Mouse (Mus musculus): ENCODE measurements at regions not wholly inside any gene's neighbourhood (a gene's known extent, or its start where the extent isn't known, plus 50 kb on each side); places are given as distances from the start of the nearest gene placed in this dataset.
A peak's percentile ranks its signal among the peaks of the same experiment; 100 is the strongest.

- no peak for DNase-seq (ENCODE audit: low read depth, low spot score)
- no peaks in the 10 kb centered on the region for H3K36me3 ChIP-seq (ENCODE audit: control insufficient read depth, insufficient read depth, low read length, poor library complexity, severe bottlenecking)
- H3K9me3 ChIP-seq (ENCODE audit: control insufficient read depth, insufficient read depth, low read depth, low read length): no peaks in the 10 kb centered on the region
- H3K27ac ChIP-seq (ENCODE audit: insufficient read depth, low read depth, low read length, poor library complexity, severe bottlenecking): no peak overlapping the region
- TF ChIP-seq ZNF384 (IDR thresholded peaks at IDR 0.05; ENCODE audit: low read depth, low read length) (no peak), MAFK (IDR thresholded peaks at IDR 0.05; ENCODE audit: insufficient read depth, low read depth, low read length) (no peak), ZC3H11A (IDR thresholded peaks at IDR 0.05; ENCODE audit: borderline replicate concordance, low read depth, low read length) (no peak), CHD2 (IDR thresholded peaks at IDR 0.05; ENCODE audit: low read depth, low read length) (no peak), HCFC1 (IDR thresholded peaks at IDR 0.05; ENCODE audit: borderline replicate concordance, insufficient read depth, low read length) (no peak)
- H3K4me1 ChIP-seq (ENCODE audit: control insufficient read depth in 2 of 2, insufficient read depth in 2 of 2, low read length in 2 of 2, poor library complexity in 1 of 2): no peaks in the 10 kb centered on the region
- in situ Hi-C loops (cut with MboI; ENCODE audit: low sequenced_read_pairs in 2 of 2, unreplicated experiment in 2 of 2): no loop called here
- no peak overlapping the region for H3K9ac ChIP-seq (ENCODE audit: insufficient read depth, low read depth, low read length, poor library complexity, severe bottlenecking)
- H3K4me3 ChIP-seq (ENCODE audit: insufficient read depth in 1 of 2, low read depth in 1 of 2, low read length in 2 of 2, poor library complexity in 1 of 2, severe bottlenecking in 1 of 2): no peak overlapping the region
Measured at GRCm38 (mm10) chr2:56980601-56981000, 143.2 kb downstream of the Nr4a2 start.

DNA sequence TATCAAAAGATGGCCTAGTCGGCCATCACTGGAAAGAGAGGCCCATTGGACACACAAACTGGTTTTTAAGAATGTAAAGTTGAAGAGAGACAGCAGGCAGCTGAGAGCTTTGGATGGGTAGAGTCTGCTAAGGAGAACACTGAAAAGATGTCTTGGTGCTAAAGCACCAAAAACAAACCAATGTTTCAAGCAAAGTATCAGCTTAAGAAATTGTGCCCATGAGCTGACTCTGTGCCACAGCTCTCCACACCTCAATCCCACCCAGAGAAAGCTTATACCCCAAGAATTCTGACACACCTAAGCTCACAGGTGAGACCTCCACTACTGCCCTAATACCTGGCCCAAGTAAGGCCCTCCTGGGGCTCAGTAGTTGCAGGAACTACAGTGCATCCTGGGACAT is 148.1 kb downstream of the Nr4a2 start:
- H3K9ac ChIP-seq (ENCODE audit: insufficient read depth, low read depth, low read length, poor library complexity, severe bottlenecking): no peak overlapping the region
- in situ Hi-C loops (cut with MboI; ENCODE audit: low sequenced_read_pairs in 2 of 2, unreplicated experiment in 2 of 2): no loop called here

DNA sequence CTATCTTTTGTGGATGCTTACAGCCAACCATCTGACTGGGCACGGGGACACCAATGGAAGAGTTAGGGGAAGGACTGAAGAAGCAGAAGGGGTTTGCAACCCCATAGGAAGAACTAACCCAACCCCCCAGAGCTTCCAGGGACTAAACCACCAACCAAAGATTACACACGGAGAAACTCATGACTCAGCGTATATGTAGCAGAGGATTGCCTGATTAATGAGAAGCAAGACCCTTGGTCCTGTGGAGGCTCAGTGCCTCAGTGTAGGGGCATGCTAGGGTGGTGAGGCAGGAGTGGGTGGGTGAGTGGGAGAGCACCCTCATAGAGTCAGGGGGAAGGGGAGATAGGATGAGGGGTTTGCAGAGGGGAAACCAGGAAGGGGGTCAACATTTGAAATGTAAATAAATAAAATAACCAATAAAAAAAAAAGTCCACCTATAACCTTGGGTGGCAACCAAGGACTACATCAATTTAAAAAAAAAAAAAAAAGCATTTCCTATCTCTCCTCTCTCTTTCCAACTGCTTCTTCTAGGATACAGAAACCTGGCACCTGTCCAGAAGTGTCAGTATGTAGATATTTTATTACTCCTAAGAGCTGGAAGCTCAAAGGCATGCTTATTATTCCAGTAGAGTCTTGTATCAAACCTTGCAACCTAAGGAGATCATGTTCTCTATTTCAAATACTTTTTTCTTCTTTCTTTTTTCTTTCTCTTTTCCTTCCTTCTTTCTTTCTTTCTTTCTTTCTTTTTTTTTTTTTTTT is 159.7 kb downstream of the Nr4a2 start:
- no peak for TF ChIP-seq CHD2 (IDR thresholded peaks at IDR 0.05; ENCODE audit: low read depth, low read length)
- TF ChIP-seq MAFK (IDR thresholded peaks at IDR 0.05; ENCODE audit: insufficient read depth, low read depth, low read length): peak; percentile 64; the same call in 1 of the 2 replicates
- no peak for TF ChIP-seq ZNF384 (IDR thresholded peaks at IDR 0.05; ENCODE audit: low read depth, low read length)
- TF ChIP-seq HCFC1 (IDR thresholded peaks at IDR 0.05; ENCODE audit: borderline replicate concordance, insufficient read depth, low read length): no peak
- TF ChIP-seq ZC3H11A (IDR thresholded peaks at IDR 0.05; ENCODE audit: borderline replicate concordance, low read depth, low read length): no peak
- Histone ChIP-seq H3K9me3 (ENCODE audit: control insufficient read depth, insufficient read depth, low read depth, low read length) (no peaks in the 10 kb centered on the region), H3K36me3 (ENCODE audit: control insufficient read depth, insufficient read depth, low read length, poor library complexity, severe bottlenecking) (no peaks in the 10 kb centered on the region), H3K4me1 (ENCODE audit: control insufficient read depth in 2 of 2, insufficient read depth in 2 of 2, low read length in 2 of 2, poor library complexity in 1 of 2) (no peaks in the 10 kb centered on the region), H3K4me3 (ENCODE audit: insufficient read depth in 1 of 2, low read depth in 1 of 2, low read length in 2 of 2, poor library complexity in 1 of 2, severe bottlenecking in 1 of 2) (no peak overlapping the region), H3K27ac (ENCODE audit: insufficient read depth, low read depth, low read length, poor library complexity, severe bottlenecking) (no peak overlapping the region), H3K9ac (ENCODE audit: insufficient read depth, low read depth, low read length, poor library complexity, severe bottlenecking) (no peak overlapping the region)
- in situ Hi-C loops (cut with MboI; ENCODE audit: low sequenced_read_pairs in 2 of 2, unreplicated experiment in 2 of 2): no loop called here
- no peak for DNase-seq (ENCODE audit: low read depth, low spot score)

More for the DNA sequence above, 148.1 kb downstream of the Nr4a2 start:
- Histone ChIP-seq H3K4me3 (ENCODE audit: insufficient read depth in 1 of 2, low read depth in 1 of 2, low read length in 2 of 2, poor library complexity in 1 of 2, severe bottlenecking in 1 of 2) (no peak overlapping the region), H3K27ac (ENCODE audit: insufficient read depth, low read depth, low read length, poor library complexity, severe bottlenecking) (no peak overlapping the region), H3K36me3 (ENCODE audit: control insufficient read depth, insufficient read depth, low read length, poor library complexity, severe bottlenecking) (no peaks in the 10 kb centered on the region), H3K4me1 (ENCODE audit: control insufficient read depth in 2 of 2, insufficient read depth in 2 of 2, low read length in 2 of 2, poor library complexity in 1 of 2) (no peaks in the 10 kb centered on the region), H3K9me3 (ENCODE audit: control insufficient read depth, insufficient read depth, low read depth, low read length) (no peaks in the 10 kb centered on the region)
- no peak for TF ChIP-seq MAFK (IDR thresholded peaks at IDR 0.05; ENCODE audit: insufficient read depth, low read depth, low read length)
- TF ChIP-seq ZNF384 (IDR thresholded peaks at IDR 0.05; ENCODE audit: low read depth, low read length): no peak
- no peak for TF ChIP-seq ZC3H11A (IDR thresholded peaks at IDR 0.05; ENCODE audit: borderline replicate concordance, low read depth, low read length)
- TF ChIP-seq CHD2 (IDR thresholded peaks at IDR 0.05; ENCODE audit: low read depth, low read length): no peak
- no peak for DNase-seq (ENCODE audit: low read depth, low spot score)

DNA sequence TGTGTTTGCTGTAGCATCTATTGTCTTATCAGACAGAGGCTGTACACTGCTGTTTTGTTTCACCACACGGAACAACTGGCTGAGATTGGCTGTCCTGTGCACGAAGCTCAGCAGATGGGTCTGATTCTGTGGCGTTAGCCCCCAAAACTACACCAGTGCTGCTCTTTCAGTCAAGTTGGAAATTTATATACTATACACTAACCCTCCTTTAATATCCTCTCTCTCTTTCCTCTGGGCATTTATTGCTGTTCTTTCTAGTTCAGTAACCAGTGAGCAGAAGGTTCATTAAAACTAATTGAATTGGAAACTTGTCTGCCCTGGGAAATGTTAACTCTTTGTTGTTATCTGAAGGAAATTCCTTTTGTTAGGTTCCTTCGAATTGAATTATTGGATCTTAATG is 164.1 kb downstream of the Nr4a2 start:
- H3K27ac ChIP-seq (ENCODE audit: insufficient read depth, low read depth, low read length, poor library complexity, severe bottlenecking): no peak overlapping the region
- TF ChIP-seq CHD2 (IDR thresholded peaks at IDR 0.05; ENCODE audit: low read depth, low read length) (no peak), ZNF384 (IDR thresholded peaks at IDR 0.05; ENCODE audit: low read depth, low read length) (no peak), ZC3H11A (IDR thresholded peaks at IDR 0.05; ENCODE audit: borderline replicate concordance, low read depth, low read length) (no peak), HCFC1 (IDR thresholded peaks at IDR 0.05; ENCODE audit: borderline replicate concordance, insufficient read depth, low read length) (no peak), MAFK (IDR thresholded peaks at IDR 0.05; ENCODE audit: insufficient read depth, low read depth, low read length) (no peak)
- H3K9me3 ChIP-seq (ENCODE audit: control insufficient read depth, insufficient read depth, low read depth, low read length): no peaks in the 10 kb centered on the region
- H3K4me1 ChIP-seq (ENCODE audit: control insufficient read depth in 2 of 2, insufficient read depth in 2 of 2, low read length in 2 of 2, poor library complexity in 1 of 2): no peaks in the 10 kb centered on the region
- no peak for DNase-seq (ENCODE audit: low read depth, low spot score)
- no peak overlapping the region for H3K9ac ChIP-seq (ENCODE audit: insufficient read depth, low read depth, low read length, poor library complexity, severe bottlenecking)
- no peak overlapping the region for H3K4me3 ChIP-seq (ENCODE audit: insufficient read depth in 1 of 2, low read depth in 1 of 2, low read length in 2 of 2, poor library complexity in 1 of 2, severe bottlenecking in 1 of 2)
- in situ Hi-C loops (cut with MboI; ENCODE audit: low sequenced_read_pairs in 2 of 2, unreplicated experiment in 2 of 2): no loop called here
- H3K36me3 ChIP-seq (ENCODE audit: control insufficient read depth, insufficient read depth, low read length, poor library complexity, severe bottlenecking): no peaks in the 10 kb centered on the region
